Mouse (Mus musculus) heart, adult 11 months (tissue): ENCODE data around the gene Gas7.

ENCODE experiments used
- DNase-seq: peaks from one replicate; pipeline ENCODE4 v3.0.0; 2022

Gene Gas7

DNA sequence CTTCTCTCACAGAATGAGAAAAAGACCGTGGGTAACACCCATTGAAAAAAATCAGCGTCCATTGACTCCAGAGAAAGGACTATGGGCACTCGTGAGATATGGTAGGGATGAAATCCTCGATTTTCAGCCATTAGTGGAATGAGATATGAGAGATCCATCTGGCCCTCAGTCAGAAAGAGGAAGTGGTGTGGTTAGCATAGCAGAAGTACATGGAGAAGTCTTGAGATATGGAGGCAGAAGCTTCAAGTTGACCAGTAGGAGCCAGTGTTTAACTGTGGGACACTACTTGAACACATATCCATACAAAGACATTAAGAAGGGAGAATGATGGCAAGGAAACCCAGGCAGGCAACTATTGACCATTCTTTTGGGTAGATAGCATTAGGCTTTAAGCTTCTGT lies 82.1 kb downstream of the Gas7 start:
- DNase-seq = no peak

DNA sequence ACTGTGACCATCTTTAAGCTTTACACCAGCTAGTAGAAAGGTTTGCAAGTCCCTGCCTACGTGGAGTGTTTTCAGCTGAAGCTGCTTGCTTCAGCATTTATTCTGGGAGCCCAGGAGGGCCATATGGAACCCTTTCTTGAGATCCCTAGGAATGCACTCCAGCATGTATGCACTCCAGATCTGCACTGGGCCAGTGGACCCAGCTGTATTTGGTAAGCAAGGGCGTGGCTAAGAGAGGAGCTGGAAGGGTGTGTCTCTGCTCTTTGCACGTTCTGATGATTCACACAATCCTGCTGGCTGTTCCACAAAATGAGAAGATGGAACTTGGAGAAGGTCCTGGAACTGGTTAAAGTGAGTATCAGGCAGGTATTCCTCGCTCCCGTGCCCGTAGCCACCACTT lies 83.3 kb downstream of the Gas7 start:
- peak; percentile 96 for DNase-seq

DNA sequence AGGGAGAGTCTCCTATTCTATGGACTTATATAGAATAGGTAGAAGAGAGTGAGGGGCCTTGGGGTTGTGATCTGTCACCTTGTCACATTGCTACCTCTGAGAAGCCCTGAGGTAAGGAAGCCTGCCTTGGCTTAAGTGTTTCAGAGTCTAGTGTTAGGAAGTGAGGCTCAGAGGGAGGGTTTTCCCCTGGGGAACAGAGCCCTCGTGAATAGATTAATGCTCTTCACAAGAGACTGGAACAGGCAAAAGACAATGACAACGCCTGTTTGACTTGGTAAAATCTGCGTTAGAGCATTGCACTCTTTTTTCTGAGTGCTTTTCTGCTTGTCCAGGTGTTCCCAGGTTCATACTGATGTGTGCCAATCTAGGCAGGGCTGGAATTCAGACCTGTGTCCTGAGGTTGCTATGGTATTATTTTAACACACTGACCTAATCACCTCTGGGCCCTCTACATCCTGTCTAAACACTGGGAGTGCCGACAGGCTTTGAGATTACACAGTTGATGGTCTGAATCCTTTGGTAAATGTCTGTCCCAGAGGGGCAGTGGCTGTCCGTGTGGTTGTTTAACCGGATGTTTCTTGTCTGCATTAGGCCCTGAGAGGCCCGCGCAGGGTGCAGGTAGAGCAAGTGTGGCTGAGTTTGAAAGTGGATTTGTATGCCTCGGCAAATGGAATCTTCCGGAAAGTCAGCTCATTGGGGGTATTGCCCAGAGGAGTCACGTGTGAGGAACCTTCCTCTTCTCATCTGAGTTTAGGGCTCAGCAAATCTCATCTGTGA lies 89.6 kb downstream of the Gas7 start:
- DNase-seq = peak; percentile 92

DNA sequence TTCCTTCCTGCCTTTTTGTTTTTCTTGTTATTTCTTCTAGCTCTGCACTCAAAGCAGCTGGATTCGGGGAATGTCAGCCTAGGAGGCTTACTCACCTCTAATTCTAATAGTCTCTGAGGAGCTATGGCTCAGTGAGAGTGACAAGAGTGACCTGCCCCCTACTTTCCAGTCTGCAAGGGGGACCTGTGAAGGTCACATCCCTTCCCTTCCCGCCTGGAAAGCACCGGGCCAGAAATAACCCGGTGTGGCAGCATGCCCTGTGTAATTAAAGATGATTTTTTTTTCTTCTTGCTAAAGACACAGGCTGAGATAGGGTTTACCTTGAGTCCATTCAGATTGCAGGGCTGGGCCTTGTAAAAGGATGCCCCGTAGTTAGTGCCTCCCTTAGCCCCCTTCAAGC lies 91.3 kb downstream of the Gas7 start:
- DNase-seq = peak; percentile 93

DNA sequence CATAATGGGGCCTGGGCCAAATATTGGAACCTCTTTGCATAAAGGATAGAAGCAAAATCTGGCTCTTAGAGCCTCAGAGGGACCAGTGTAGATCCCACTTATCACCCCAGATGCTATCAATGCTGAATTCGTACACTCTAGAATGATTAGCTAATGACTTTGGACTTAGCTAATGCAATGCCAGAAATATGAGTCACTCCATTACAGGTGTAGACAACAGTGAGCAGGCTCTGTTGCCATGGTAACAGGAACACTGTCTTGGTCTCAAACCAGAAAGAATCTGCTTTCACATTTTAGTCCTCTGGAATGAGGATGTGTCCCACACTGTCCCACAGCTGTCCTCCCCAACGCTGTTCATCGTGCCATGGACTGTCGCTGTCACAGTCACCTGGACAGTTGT lies 94.1 kb downstream of the Gas7 start:
- DNase-seq = no peak

- DNase-seq = peak; percentile 94
Measured at GRCm38 (mm10) chr11:67549762-67550488, 94.7 kb downstream of the Gas7 start.

DNA sequence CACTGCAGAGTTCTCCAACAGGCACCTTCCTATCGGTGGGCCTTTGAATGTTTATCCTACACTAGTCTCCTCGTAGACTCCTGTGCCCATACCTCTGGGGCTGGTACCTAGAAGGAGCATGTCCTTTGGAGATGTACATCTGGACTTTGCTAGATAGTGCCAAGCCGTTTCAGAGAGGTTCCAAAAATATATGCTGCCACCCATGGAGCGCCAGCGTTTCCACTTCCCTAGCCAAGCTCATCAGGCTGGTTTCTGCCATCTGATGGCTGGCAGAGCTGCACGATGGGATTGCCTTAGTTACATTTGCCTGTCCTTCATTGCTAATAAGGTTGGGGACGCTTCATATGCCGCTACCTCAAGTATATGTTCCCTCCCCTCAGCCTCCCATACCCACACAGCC lies 97.2 kb downstream of the Gas7 start:
- no peak for DNase-seq

GRCm38 (mm10) chr11:67554276-67554675 lies 99.0 kb downstream of the Gas7 start:
- no peak for DNase-seq

DNA sequence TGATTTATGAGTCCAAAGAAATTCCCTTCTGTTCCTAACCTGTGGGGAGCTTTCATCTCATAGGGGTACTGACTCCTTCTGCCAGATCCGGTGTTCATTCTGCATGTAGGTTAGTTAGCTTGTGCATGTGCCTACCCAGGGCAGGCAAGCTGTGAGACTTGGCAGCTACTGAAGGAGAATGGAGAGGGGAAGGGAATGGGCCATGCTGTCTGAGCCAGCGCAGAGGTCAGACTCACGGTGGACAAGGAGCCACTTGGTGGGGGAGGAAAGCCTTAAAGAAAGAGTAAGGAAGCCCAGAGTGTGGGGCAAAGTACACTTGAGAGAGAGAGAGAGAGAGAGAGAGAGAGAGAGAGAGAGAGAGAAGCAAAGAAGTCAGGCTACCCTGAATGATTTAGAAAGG lies 101.1 kb downstream of the Gas7 start:
- no peak for DNase-seq

GRCm38 (mm10) chr11:67558772-67559448 lies 103.7 kb downstream of the Gas7 start:
- DNase-seq = no peak

- peak; percentile 95 for DNase-seq
Measured at GRCm38 (mm10) chr11:67559522-67559921, 104.3 kb downstream of the Gas7 start.

DNA sequence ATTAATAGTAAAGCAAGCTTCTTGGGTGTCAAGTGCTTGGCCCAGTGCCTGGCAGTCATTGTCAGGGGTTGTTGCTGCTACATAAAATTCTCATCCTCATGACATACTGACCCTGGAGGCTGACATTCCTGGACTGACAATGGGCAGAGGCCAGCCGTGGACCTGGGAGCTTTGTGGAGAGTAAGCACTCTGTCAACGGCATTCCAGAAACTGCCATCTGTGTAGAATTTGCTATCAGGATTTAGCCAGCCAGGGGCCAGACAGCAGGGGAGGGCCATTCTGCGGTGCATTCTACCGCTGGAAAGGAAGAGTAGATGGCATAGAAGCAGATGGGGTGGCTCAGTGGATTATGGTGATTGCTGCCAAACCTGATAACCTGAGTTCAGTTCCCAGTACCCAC lies 106.4 kb downstream of the Gas7 start:
- no peak for DNase-seq

DNA sequence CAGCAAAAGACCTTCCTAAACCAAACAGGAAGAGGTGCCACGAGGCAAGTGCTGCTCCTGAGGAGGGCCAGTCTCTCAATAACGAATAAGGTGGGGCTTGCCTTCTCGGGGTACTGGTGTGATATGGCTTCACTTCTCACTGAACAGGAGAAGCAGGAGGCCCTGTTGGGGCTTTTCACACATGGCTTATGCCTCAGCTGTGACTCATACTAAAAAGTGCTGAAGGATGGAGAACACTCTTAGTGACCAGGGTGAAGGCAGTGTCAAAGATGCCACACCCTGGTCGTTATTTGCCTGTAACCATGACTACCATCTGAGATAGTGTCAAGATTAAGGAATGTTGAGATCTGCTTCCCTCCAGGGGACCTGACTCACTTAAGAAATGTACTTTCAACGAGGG lies 107.9 kb downstream of the Gas7 start:
- peak; percentile 95 for DNase-seq

- DNase-seq = no peak
Measured at GRCm38 (mm10) chr11:67564003-67564637, 108.9 kb downstream of the Gas7 start.

DNA sequence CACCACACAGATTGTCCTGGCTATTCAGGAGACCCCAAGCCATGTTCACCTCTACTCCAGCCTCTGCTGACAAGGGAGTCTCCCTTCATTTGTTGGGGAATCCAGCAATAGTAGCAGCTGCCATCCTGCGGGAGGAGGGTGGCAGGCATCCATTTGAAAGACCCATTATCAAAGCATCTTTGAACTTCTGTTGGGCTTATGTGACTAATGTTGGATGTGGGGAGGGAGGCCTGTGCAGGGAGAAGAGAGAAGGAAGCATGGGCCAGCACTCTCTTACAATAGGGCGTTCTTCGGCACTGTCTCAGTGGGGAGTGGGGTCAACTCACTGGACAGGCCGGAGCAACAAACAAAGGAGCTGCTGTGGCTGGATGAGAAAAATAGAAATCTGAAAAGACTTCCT lies 110.3 kb downstream of the Gas7 start:
- DNase-seq = peak; percentile 82

- no peak for DNase-seq
Measured at GRCm38 (mm10) chr11:67566704-67567103, 111.5 kb downstream of the Gas7 start.

GRCm38 (mm10) chr11:67567184-67567583 lies 111.9 kb downstream of the Gas7 start:
- DNase-seq = peak; percentile 78

DNA sequence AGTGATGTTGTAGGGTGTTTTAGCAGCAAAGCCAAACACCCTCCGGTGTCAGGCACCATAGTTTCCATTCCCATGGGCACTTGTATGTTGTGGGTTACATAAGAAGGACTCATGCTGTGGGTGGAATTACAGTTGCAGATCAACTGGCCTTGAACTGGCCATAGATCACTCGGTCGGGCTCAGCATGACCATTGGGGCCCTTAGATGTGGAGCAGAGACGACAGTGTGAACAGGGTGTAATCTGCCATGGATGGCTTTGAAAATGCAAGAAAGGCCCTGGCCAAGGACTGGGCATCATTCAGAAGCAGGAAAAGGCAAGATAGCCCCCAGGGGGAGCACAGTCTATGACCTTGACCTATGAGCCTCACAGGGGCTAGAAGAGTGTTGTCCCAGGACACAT lies 112.8 kb downstream of the Gas7 start:
- DNase-seq = no peak

DNA sequence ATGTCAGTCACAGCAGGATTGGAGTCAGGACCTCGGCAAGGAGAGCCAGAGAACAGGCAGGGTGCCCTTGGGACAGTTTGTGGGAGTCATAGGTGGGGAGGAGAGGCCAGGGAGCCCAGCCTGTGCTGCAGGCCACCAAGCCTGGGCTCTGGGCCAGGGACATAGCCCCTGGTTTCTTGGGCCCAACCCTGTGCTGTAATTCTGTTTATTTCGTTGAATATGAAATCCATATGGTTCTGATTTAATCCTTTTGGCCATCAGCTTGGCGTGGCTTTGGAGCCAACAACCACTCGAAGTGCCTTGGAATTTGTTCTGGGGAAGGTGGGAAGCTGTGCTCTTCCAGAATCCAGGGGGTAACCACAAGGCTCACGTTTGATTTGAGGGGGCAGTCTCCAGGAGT lies 113.6 kb downstream of the Gas7 start:
- DNase-seq = no peak

GRCm38 (mm10) chr11:67570947-67571346 lies 115.7 kb downstream of the Gas7 start:
- DNase-seq = peak; percentile 96

DNA sequence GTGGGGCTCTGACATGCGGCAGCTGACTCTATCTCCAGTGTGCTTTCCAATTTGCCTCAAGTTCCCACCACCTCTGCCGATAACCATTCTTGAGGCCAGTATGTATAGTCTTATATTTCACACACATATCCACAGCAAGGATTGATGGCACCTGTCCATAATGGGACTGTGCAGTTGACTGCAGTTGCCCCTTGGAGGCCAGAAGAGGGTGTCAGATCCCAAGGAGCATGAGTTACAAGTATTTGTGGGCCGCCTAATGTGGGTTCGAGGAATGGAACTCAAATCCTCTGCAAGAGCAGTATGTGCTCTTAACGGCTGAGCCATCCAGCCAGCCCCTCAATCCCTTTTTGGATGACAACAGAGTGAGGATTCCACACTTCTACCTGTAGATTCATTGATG lies 119.1 kb downstream of the Gas7 start:
- DNase-seq = no peak

DNA sequence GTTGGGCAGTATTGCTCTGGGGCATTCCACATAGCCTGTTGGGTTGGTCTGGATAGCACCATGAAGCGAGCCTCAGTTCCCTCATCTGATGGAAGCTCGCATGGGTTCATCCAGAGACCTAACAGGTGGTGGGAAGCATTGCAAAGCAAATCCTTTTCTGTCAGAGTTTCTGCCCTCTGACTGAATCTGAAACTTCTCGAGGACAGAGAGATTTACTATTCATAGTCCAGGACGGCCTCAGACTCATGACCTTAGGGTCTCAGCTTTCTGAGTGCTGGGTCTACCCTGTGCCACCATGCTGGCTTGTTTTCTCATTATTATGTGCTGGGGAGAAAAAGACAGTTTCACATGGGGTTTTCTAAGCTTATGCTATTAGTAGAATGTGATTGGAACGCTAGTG lies 122.2 kb downstream of the Gas7 start:
- DNase-seq = no peak

GRCm38 (mm10) chr11:67577994-67578393 lies 122.8 kb downstream of the Gas7 start:
- peak; percentile 96 for DNase-seq
